Mouse (Mus musculus) megakaryocyte, embryonic 14.5 days (primary cell): ENCODE data around the gene Hs3st3b1. TPM values are rescaled to one million over a fixed set of nuclear protein-coding genes. Genes with fewer than 3 reads are reported as not detected.

ENCODE experiments used
- H3K27me3 ChIP-seq: replicated peaks from 2 replicates; pipeline ENCODE3; 2012; ENCODE audit warnings: inconsistent platforms
- H3K36me3 ChIP-seq: replicated peaks from 2 replicates; pipeline ENCODE3; 2012; ENCODE audit warnings: low read length, inconsistent platforms, mixed read lengths
- H3K4me1 ChIP-seq: 2 replicates; pipeline ENCODE4 v1.6.1; 2012; ENCODE audit warnings: inconsistent platforms
- H3K4me3 ChIP-seq: replicated peaks from 2 replicates; pipeline ENCODE3; 2012; ENCODE audit warnings: moderate library complexity, mild to moderate bottlenecking, inconsistent platforms
- H3K9me3 ChIP-seq: 2 replicates; pipeline ENCODE4 v1.6.1; 2012; ENCODE audit warnings: inconsistent platforms
- FLI1 ChIP-seq: IDR thresholded peaks from 2 replicates; pipeline ENCODE4 v1.6.1; 2012; ENCODE audit warnings: low read length, inconsistent platforms, mixed read lengths
- GATA1 ChIP-seq: IDR thresholded peaks from 3 replicates; pipeline ENCODE4 v1.6.1; 2012; ENCODE audit warnings: mixed read lengths, low read length, inconsistent platforms, borderline replicate concordance
- polyA plus RNA-seq: library from polyadenylated mRNA; stranded (reverse); fragments of >175 nt; gene quantifications from 2 replicates; pipeline ENCODE4 v1.2.3, GENCODE M21; 2012; ENCODE audit warnings: low replicate concordance; ENCODE audit not compliant: insufficient read depth

Gene Hs3st3b1
- polyA plus RNA-seq, 1 experiment, result not detected

DNA sequence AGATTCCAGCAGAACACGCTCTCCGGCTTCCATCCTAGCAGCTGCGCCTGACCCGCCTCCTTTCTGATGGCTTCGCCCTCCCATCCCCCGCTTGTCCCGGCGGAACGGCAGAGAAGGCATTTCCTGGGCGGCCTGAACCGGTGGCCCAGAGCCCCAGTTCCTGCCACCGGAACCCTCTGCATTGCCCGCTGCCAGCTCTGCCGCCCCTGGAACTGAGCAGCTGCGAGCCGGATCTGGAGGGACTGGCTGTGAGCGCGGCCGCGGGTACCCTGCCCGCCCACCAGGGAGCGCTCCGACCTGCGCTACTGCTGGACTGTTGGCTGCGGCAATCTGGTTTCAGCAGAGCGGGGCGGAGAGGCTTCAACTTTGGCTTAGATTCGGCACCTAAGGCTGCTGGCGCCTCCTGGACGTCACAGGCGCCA lies 3.1 kb upstream of the Hs3st3b1 start:
- peak overlapping the region; percentile 87 for H3K4me3 ChIP-seq
- peaks cover 88% of the 10 kb centered on the region for H3K27me3 ChIP-seq

DNA sequence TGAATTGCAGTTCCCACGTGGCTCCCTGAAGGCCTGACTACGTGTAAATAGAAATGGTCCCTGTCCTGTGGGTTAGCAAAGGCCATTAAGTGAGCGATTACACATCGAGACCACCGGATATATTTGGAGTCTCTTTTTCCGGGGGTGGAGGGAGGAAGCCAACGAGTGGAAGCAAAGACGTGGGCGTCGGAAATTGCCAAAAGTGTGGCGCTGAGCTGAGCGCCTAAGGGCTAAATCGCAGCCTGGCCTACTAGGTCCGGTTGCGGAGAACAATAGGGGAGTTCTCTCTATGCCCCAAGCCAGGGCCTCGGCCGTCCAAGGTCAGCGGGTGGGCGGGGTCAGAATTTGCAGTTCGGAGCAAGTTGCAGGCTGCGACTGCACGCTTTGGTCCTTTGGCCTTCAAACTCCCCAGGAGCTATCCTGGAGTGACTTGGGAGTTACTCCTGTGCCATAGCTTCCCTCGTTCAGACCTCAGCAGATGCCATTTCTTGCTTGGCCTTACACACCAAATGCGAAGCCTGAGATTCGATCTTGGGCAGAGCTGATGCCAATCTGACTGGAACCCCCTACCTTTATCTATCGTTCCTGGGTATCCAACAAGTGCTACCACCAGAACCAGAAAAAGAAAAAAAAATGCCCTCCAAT lies 2.3 kb upstream of the Hs3st3b1 start:
- peaks cover 88% of the 10 kb centered on the region for H3K27me3 ChIP-seq
- H3K36me3 ChIP-seq, result no peaks in the 10 kb centered on the region
- TF ChIP-seq GATA1, result no peak
- no peak for TF ChIP-seq FLI1
- H3K4me3 ChIP-seq, result peak overlapping the region; percentile 69
- H3K9me3 ChIP-seq, result no peaks in the 10 kb centered on the region; the same call in 1 of the 2 replicates
- H3K4me1 ChIP-seq, result peaks cover 57% of the 10 kb centered on the region

More for the DNA sequence above, 3.1 kb upstream of the Hs3st3b1 start:
- no peak for TF ChIP-seq GATA1
- no peak for TF ChIP-seq FLI1
- Histone ChIP-seq H3K9me3 (peaks cover 7% of the 10 kb centered on the region), H3K36me3 (no peaks in the 10 kb centered on the region), H3K4me1 (peaks cover 54% of the 10 kb centered on the region)

DNA sequence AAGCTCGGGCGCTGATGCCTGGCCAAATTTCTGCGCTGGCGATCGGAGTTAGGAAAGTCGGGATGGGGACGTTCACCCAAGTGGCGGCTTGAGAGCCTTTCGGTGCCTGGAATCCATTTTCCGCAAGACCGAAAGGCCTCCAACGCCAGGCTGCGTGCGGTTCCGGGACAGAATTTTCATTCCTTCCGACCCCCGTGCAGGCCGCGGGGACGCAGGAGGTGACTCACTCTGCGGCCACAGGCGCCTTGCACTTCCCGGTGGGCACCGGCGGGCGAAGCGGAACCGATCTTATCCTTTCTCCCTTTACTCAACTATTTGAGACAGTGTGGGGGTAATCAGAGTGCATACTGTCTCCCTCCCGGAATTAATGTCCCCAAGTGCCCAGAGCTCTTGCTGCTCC lies 1.3 kb upstream of the Hs3st3b1 start:
- H3K9me3 ChIP-seq, result no peaks in the 10 kb centered on the region
- peaks cover 94% of the 10 kb centered on the region for H3K27me3 ChIP-seq
- H3K4me1 ChIP-seq, result peaks cover 57% of the 10 kb centered on the region
- TF ChIP-seq GATA1, result no peak
- no peak for TF ChIP-seq FLI1
- peak overlapping the region; percentile 87 for H3K4me3 ChIP-seq
- H3K36me3 ChIP-seq, result no peaks in the 10 kb centered on the region

DNA sequence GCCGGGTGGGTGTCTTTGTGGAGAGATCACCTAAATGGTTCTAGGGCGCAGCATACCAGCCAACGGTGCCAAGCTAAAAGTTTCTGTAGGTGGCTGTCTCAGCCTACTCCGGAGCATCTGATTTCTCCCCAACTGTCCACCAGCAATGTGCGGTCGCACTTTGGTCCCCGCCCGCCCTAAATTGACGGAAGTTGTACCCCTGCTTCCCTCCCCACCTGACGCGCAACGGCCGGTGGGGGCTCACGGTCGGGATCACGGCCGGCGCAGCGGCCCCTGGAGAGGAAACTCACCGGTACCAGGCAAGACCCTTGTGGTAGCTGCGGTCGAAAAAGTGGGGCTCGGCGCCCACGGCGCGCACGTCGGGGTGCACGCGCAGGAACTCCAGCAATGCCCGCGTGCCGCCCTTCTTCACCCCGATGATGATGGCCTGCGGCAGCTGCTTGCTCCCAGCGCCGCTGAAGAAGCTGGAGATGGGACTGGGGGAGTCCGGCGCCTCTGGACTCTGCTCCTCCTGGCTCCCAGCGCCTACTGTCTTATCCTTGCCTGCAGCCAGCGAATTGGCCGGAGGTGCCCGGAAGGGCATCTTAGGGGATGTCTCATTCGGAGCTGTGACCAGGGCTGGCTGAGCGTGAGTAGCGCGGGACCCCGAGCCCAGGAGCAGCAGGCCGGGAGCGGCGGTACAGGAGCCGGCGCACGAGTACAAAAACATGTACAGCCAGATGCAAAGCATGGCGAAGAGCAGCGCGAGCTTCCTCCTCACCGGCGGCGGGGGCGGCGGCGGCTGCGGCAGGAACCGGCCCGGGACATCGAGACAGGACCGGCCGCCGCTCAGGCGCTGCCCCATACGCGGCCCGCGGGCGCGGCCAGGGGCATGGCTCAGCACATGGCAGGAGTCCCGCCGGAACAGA lies 792 bp downstream of the Hs3st3b1 start:
- H3K4me1 ChIP-seq, result peaks cover 57% of the 10 kb centered on the region
- no peaks in the 10 kb centered on the region for H3K36me3 ChIP-seq
- H3K9me3 ChIP-seq, result no peaks in the 10 kb centered on the region
- peak overlapping the region; percentile 88 for H3K4me3 ChIP-seq
- peaks cover 95% of the 10 kb centered on the region for H3K27me3 ChIP-seq
- TF ChIP-seq GATA1 (no peak), FLI1 (no peak)

DNA sequence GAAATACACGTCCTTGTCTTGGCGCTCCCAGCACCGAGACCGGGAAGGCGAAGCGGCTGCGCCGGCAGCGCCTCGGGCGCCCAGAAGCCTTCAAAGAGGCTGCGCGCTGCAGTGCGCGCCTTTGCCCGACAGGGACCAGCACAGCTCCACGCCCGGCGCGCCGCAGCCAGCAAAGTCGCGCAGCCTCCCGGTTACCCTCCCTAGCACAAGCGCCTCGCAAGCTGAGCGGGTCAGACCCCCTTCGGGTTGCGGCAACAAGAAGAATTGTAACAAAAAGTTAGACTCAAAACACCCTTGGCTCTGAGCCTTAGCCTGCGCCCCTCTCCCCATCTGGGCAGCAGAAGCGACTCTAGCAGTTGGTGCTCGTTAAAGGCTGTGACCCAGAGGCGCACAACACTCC lies 1.6 kb downstream of the Hs3st3b1 start:
- peaks cover 56% of the 10 kb centered on the region for H3K4me1 ChIP-seq
- no peaks in the 10 kb centered on the region for H3K9me3 ChIP-seq
- peaks cover 92% of the 10 kb centered on the region for H3K27me3 ChIP-seq
- TF ChIP-seq FLI1 (no peak), GATA1 (no peak)
- peak overlapping the region; percentile 73 for H3K4me3 ChIP-seq
- no peaks in the 10 kb centered on the region for H3K36me3 ChIP-seq

DNA sequence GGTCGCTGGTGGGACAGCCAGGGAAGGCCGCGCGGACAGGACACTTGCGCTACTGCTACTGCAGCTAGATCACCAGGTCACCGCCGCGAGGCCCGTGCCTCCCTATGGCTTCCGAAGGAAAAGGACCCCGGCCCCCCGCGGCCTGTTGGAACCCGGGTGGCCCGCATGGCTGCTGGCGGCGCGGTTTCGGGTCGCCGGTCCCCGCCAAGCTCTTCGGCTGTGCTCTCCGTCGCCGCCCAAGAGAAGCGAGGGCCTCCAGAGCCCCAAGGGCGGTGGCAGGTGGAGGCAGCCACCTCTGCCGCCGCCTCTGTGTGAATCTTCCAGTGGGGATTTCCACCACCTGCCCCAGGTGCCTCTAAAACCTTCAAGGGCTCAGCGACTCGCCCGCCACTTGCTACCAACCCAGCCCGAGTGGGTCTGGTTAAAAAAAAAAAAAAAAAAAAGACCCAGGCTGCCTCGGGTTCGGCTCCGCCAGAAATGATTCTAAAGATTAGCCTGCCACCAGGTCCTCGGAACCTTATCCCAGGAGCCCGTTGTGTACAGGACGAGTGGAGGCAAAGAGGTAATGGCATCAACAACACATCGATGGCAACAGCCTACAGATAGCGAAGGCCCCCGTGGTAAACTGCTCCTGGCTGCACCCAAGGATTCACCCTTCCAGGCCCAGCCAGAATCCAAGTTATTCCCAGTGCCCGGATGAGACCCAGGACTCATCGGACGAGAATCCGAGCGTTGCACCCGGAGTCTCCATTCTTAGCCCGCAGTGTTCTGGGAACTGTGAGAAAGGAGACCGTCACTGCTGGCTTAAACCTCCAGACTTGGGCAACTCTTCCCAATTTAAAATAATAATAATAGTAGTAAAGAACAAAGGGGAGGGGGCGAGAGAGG lies 2.6 kb downstream of the Hs3st3b1 start:
- H3K9me3 ChIP-seq, result 0 out of 2 replicates have a peak, but pooled peaks cover 2% of the 10 kb centered on the region
- peaks cover 48% of the 10 kb centered on the region for H3K4me1 ChIP-seq
- no peaks in the 10 kb centered on the region for H3K36me3 ChIP-seq
- H3K4me3 ChIP-seq, result no peak overlapping the region
- TF ChIP-seq GATA1 (no peak), FLI1 (no peak)
- H3K27me3 ChIP-seq, result peaks cover 92% of the 10 kb centered on the region

DNA sequence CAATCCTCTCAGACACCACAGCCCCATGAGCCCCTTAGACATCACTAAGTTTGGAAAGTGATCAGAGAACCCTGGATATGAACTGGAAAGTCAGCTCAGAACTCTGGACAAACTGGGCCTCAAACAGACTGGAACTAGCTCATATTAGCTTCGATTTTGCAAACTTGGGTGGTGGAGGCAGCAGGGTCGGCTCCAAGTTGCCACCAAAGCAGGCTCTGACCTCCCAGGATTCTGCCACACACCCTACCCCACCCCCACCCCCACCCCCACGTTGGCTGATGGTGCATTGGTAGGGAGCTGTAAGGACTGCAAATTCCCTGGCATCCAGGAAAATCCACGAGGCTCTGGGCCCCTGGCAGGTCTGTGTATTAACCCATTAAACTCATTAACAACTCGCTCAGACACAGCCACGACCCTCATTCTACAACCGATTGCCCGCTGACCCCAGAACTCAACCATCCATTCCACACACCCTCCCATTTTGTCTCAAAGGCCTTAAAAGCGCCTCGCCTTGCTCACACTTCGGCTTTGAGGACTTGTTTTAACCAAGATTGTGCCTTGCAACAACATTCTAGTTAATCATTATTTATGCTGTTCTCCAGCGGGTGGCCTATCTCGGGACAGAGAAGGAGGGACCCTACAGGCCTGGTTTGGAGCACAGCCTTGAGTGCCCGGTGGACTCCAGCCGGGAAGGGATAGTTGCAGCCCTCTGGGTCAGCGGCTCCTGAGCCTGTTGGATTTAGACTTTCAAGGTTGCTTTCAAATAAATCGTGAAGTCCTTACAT lies 3.6 kb downstream of the Hs3st3b1 start:
- peaks cover 44% of the 10 kb centered on the region for H3K4me1 ChIP-seq
- no peak for TF ChIP-seq FLI1
- H3K4me3 ChIP-seq, result no peak overlapping the region
- no peaks in the 10 kb centered on the region for H3K36me3 ChIP-seq
- H3K27me3 ChIP-seq, result peaks cover 92% of the 10 kb centered on the region
- H3K9me3 ChIP-seq, result 0 out of 2 replicates have a peak, but pooled peaks cover 2% of the 10 kb centered on the region

DNA sequence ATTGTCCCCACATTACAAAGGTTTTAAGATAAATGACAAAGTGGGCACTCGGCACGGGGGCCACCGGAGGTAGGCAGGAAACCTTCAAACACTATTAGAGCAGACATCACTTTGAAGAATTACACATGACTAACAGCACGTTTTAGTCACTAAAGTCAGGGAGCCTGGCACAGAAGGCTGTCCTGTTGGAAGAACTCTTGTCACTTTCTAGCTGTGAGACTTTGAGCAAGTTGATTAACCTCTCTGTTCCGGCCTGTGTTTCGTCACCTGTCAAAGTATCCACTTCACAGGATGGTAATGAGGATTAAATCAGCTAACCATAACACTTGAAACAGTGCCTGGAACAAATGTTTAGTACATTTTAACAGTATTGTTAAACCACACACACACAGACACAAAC lies 4.5 kb downstream of the Hs3st3b1 start:
- peaks cover 34% of the 10 kb centered on the region for H3K4me1 ChIP-seq
- no peak overlapping the region for H3K4me3 ChIP-seq
- no peaks in the 10 kb centered on the region for H3K36me3 ChIP-seq
- peaks cover 88% of the 10 kb centered on the region for H3K27me3 ChIP-seq
- TF ChIP-seq FLI1, result no peak
- no peak for TF ChIP-seq GATA1
- 0 out of 2 replicates have a peak, but pooled peaks cover 2% of the 10 kb centered on the region for H3K9me3 ChIP-seq

DNA sequence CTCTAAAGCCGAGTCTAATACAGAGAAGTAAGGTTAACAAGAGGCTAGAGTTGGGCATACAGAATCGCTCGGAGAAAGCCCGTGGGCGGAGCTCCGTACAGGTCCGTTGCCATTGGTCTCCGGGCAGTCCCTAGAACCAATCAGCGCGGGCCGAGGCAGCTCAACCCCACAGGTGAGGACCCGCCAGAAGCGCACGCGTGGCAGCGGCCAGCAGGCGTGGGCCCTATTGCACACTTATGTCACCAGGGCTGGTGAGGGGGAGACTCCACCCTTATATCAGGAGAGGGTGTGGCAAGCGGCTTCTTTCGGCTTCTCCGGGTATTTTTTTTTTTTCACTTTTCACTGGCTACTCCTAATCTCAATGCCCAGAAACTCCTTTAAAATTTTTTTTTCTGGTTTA lies 7.7 kb downstream of the Hs3st3b1 start:
- Histone ChIP-seq H3K4me1 (peaks cover 8% of the 10 kb centered on the region), H3K36me3 (no peaks in the 10 kb centered on the region), H3K4me3 (peak overlapping the region; percentile 89), H3K9me3 (0 out of 2 replicates have a peak, but pooled peaks cover 2% of the 10 kb centered on the region), H3K27me3 (peaks cover 80% of the 10 kb centered on the region)
- TF ChIP-seq GATA1 (no peak), FLI1 (no peak)
